Mouse (Mus musculus) c-Kit-positive CD71-negative TER-119-negative erythroid progenitor cells, embryonic 14.5 days (primary cell): ENCODE results near the gene Slc45a1.
"Not testable (repeated sequence)": the region's sequence is repeated elsewhere in the genome, so short reads cannot be mapped to it uniquely, and the experiment has no call there.

Experiments
- DNase-seq: peaks from one replicate; pipeline ENCODE4 v3.0.0-alpha.2; 2013; ENCODE audit warnings: low read depth

The Slc45a1 gene

GRCm38 (mm10) chr4:150603366-150604061 is 48.5 kb downstream of the Slc45a1 start:
- no peak for DNase-seq

- DNase-seq, result no peak
Measured at GRCm38 (mm10) chr4:150601489-150601888, 50.5 kb downstream of the Slc45a1 start.

- DNase-seq, result not testable (repeated sequence)
Measured at GRCm38 (mm10) chr4:150600503-150600902, 51.5 kb downstream of the Slc45a1 start.

- DNase-seq, result no peak
Measured at GRCm38 (mm10) chr4:150599119-150599992, 52.6 kb downstream of the Slc45a1 start.

GRCm38 (mm10) chr4:150598686-150599085 is 53.3 kb downstream of the Slc45a1 start:
- DNase-seq, result no peak

- no peak for DNase-seq
Measured at GRCm38 (mm10) chr4:150595991-150596390, 56.0 kb downstream of the Slc45a1 start.

GRCm38 (mm10) chr4:150595071-150595470 is 56.9 kb downstream of the Slc45a1 start:
- DNase-seq, result no peak

- DNase-seq, result no peak
Measured at GRCm38 (mm10) chr4:150594298-150594829, 57.6 kb downstream of the Slc45a1 start.

GRCm38 (mm10) chr4:150593473-150594217 is 58.3 kb downstream of the Slc45a1 start:
- DNase-seq, result no peak

- DNase-seq, result no peak
Measured at GRCm38 (mm10) chr4:150592087-150592486, 59.9 kb downstream of the Slc45a1 start.

- DNase-seq, result no peak
Measured at GRCm38 (mm10) chr4:150591602-150592001, 60.4 kb downstream of the Slc45a1 start.

- no peak for DNase-seq
Measured at GRCm38 (mm10) chr4:150590621-150591282, 61.2 kb downstream of the Slc45a1 start.

- no peak for DNase-seq
Measured at GRCm38 (mm10) chr4:150588300-150588621, 63.7 kb downstream of the Slc45a1 start.

GRCm38 (mm10) chr4:150587597-150588299 is 64.2 kb downstream of the Slc45a1 start:
- no peak for DNase-seq

- no peak for DNase-seq
Measured at GRCm38 (mm10) chr4:150586275-150586674, 65.7 kb downstream of the Slc45a1 start.

GRCm38 (mm10) chr4:150585800-150586199 is 66.2 kb downstream of the Slc45a1 start:
- no peak for DNase-seq

GRCm38 (mm10) chr4:150583777-150584135 is 68.2 kb downstream of the Slc45a1 start:
- no peak for DNase-seq

GRCm38 (mm10) chr4:150582966-150583776 is 68.8 kb downstream of the Slc45a1 start:
- DNase-seq, result no peak

- DNase-seq, result no peak
Measured at GRCm38 (mm10) chr4:150581931-150582723, 69.8 kb downstream of the Slc45a1 start.
